Mouse (Mus musculus) ES-Bruce4 (cell line): ENCODE measurements around the gene Ugt1a10. TPM values are rescaled to one million over a fixed set of nuclear protein-coding genes. Genes with fewer than 3 reads are reported as not detected.
A peak's percentile ranks its signal among the peaks of the same experiment; 100 is the strongest.

Experiments
- H3K27ac ChIP-seq: 2 replicates; pipeline ENCODE4 v1.5.1; 2012; ENCODE audit warnings: low read length, inconsistent platforms; ENCODE audit not compliant: insufficient read depth
- H3K27me3 ChIP-seq: 2 replicates; pipeline ENCODE4 v1.6.1; 2012; ENCODE audit warnings: mild to moderate bottlenecking, low read length, inconsistent platforms; ENCODE audit not compliant: control insufficient read depth, poor library complexity, insufficient read depth, severe bottlenecking
- H3K36me3 ChIP-seq: 2 replicates; pipeline ENCODE4 v1.6.1; 2012; ENCODE audit warnings: inconsistent platforms, mild to moderate bottlenecking, low read length, moderate library complexity; ENCODE audit not compliant: control insufficient read depth, poor library complexity, insufficient read depth, severe bottlenecking
- H3K4me1 ChIP-seq: one replicate; pipeline ENCODE4 v1.8.1; 2011; ENCODE audit warnings: low read length; ENCODE audit not compliant: control insufficient read depth, insufficient read depth
- H3K4me3 ChIP-seq: 2 replicates; pipeline ENCODE4 v1.5.1; 2011; ENCODE audit warnings: low read depth, mild to moderate bottlenecking, low read length
- H3K9ac ChIP-seq: 2 replicates; pipeline ENCODE4 v1.6.1; 2012; ENCODE audit warnings: low read depth, mild to moderate bottlenecking, inconsistent platforms; ENCODE audit not compliant: poor library complexity, severe bottlenecking
- H3K9me3 ChIP-seq: replicated peaks from 2 replicates; pipeline ENCODE4 v1.6.1; 2012; ENCODE audit warnings: mild to moderate bottlenecking, low read length, inconsistent platforms; ENCODE audit not compliant: control insufficient read depth, poor library complexity, insufficient read depth, severe bottlenecking
- CTCF ChIP-seq: IDR thresholded peaks from one replicate; pipeline ENCODE4 v1.8.1; 2011; ENCODE audit warnings: low read depth, low read length
- EP300 ChIP-seq: IDR thresholded peaks from 2 replicates; pipeline ENCODE4 v1.6.1; 2011; ENCODE audit warnings: low read depth, low read length; ENCODE audit not compliant: insufficient read depth
- POLR2A ChIP-seq: IDR thresholded peaks from one replicate; pipeline ENCODE4 v1.8.1; 2011; ENCODE audit warnings: low read length; ENCODE audit not compliant: insufficient read depth
- polyA plus RNA-seq: library from polyadenylated mRNA; stranded (reverse); fragments of >200 nt; gene quantifications from 2 replicates; pipeline ENCODE4 v1.2.4, GENCODE M21; 2011; ENCODE audit warnings: low read depth; ENCODE audit not compliant: missing spikeins, insufficient read depth, insufficient read length

Gene Ugt1a10
- polyA plus RNA-seq = not detected in 2 replicates

- Histone ChIP-seq H3K27me3 (no peaks in the 10 kb centered on the region), H3K9me3 (no peaks in the 10 kb centered on the region), H3K4me3 (no peak within 1 kb of the TSS), H3K27ac (no peak within 1 kb of the TSS), H3K9ac (no peak within 1 kb of the TSS), H3K4me1 (no peaks in the 10 kb centered on the region), H3K36me3 (no peaks in the 10 kb centered on the region)
- TF ChIP-seq EP300 (no peak), CTCF (no peak), POLR2A (no peak)
These were observed at the start of gene Ugt1a10 for GRCm38 (mm10) chr1:88055088-88055487. Gene Ugt1a10, plus strand, starts transcription at chr1:88055388.

- H3K9ac ChIP-seq = peak overlapping the region; percentile 97
- no peaks in the 10 kb centered on the region for H3K27me3 ChIP-seq
- H3K36me3 ChIP-seq = no peaks in the 10 kb centered on the region
- TF ChIP-seq CTCF = no peak
- TF ChIP-seq POLR2A = no peak
- no peak for TF ChIP-seq EP300
- no peak overlapping the region for H3K27ac ChIP-seq
- no peaks in the 10 kb centered on the region for H3K4me1 ChIP-seq
- H3K4me3 ChIP-seq = peak overlapping the region; percentile 74
- no peaks in the 10 kb centered on the region for H3K9me3 ChIP-seq
These were observed 47.4 kb upstream of the Ugt1a10 start for GRCm38 (mm10) chr1:88007692-88008210.

- H3K27me3 ChIP-seq = no peaks in the 10 kb centered on the region
- no peaks in the 10 kb centered on the region for H3K4me1 ChIP-seq
- H3K27ac ChIP-seq = no peak within 1 kb of the TSS
- peak within 1 kb of the TSS; percentile 74 for H3K4me3 ChIP-seq
- H3K9ac ChIP-seq = peak within 1 kb of the TSS; percentile 97
- H3K36me3 ChIP-seq = no peaks in the 10 kb centered on the region
- no peak for TF ChIP-seq EP300
- no peaks in the 10 kb centered on the region for H3K9me3 ChIP-seq
These were observed 46.9 kb upstream of the Ugt1a10 start, which contains the start of gene Usp40 for GRCm38 (mm10) chr1:88008211-88008697. Gene Usp40, minus strand, starts transcription at chr1:88008551.

GRCm38 (mm10) chr1:88008735-88009134 lies 46.5 kb upstream of the Ugt1a10 start:
- Histone ChIP-seq H3K4me3 (no peak overlapping the region), H3K9me3 (no peaks in the 10 kb centered on the region), H3K4me1 (no peaks in the 10 kb centered on the region), H3K27me3 (no peaks in the 10 kb centered on the region), H3K36me3 (no peaks in the 10 kb centered on the region), H3K9ac (0 out of 2 replicates have a peak overlapping the region, but pooled peaks have one; percentile 97), H3K27ac (no peak overlapping the region)
- TF ChIP-seq EP300 (no peak), CTCF (no peak), POLR2A (no peak)

- TF ChIP-seq POLR2A = no peak
- TF ChIP-seq CTCF = no peak
- TF ChIP-seq EP300 = no peak
- Histone ChIP-seq H3K27me3 (no peaks in the 10 kb centered on the region), H3K9ac (no peak overlapping the region), H3K9me3 (no peaks in the 10 kb centered on the region; the same call in 1 of the 2 replicates), H3K27ac (no peak overlapping the region), H3K36me3 (no peaks in the 10 kb centered on the region), H3K4me3 (no peak overlapping the region), H3K4me1 (no peaks in the 10 kb centered on the region)
These were observed 45.7 kb upstream of the Ugt1a10 start for GRCm38 (mm10) chr1:88009521-88009920.

- Histone ChIP-seq H3K27ac (no peak overlapping the region), H3K36me3 (no peaks in the 10 kb centered on the region), H3K4me1 (no peaks in the 10 kb centered on the region), H3K9ac (no peak overlapping the region), H3K27me3 (no peaks in the 10 kb centered on the region), H3K4me3 (no peak overlapping the region), H3K9me3 (no peaks in the 10 kb centered on the region; the same call in 1 of the 2 replicates)
- TF ChIP-seq POLR2A (no peak), CTCF (no peak), EP300 (no peak)
These were observed 41.5 kb upstream of the Ugt1a10 start for GRCm38 (mm10) chr1:88013726-88014125.
